Mouse (Mus musculus) small intestine, adult 2 months (tissue): Measurements from ENCODE around the gene Ern1. TPM values are rescaled to one million over a fixed set of nuclear protein-coding genes. Genes with fewer than 3 reads are reported as not detected.

Experiments used
- H3K27ac ChIP-seq: fragments of 200-500 bp; 2 replicates; pipeline ENCODE4 v1.5.1; 2012; ENCODE audit warnings: low read depth, low read length, control low read depth, inconsistent platforms; ENCODE audit not compliant: insufficient read depth
- H3K27me3 ChIP-seq: fragments of 200-500 bp; 2 replicates; pipeline ENCODE4 v1.6.1; 2012; ENCODE audit warnings: mild to moderate bottlenecking, moderate library complexity, low read length, inconsistent platforms; ENCODE audit not compliant: control insufficient read depth, insufficient read depth
- H3K36me3 ChIP-seq: fragments of 200-500 bp; 2 replicates; pipeline ENCODE4 v1.6.1; 2012; ENCODE audit warnings: mild to moderate bottlenecking, low read length, control low read depth, inconsistent platforms; ENCODE audit not compliant: control insufficient read depth, insufficient read depth
- H3K4me1 ChIP-seq: fragments of 200-500 bp; 2 replicates; pipeline ENCODE4 v1.6.1; 2012; ENCODE audit warnings: low read length, inconsistent platforms, mixed read lengths; ENCODE audit not compliant: control insufficient read depth, insufficient read depth, insufficient read length
- H3K4me3 ChIP-seq: fragments of 200-500 bp; 2 replicates; pipeline ENCODE4 v1.5.1; 2012; ENCODE audit warnings: low read depth, mild to moderate bottlenecking, control low read depth, inconsistent platforms, low read length, moderate library complexity
- CTCF ChIP-seq: fragments of 200-500 bp; IDR thresholded peaks from 2 replicates; pipeline ENCODE4 v1.5.1; 2012; ENCODE audit warnings: low read depth, mild to moderate bottlenecking, control low read depth, inconsistent platforms, low read length, moderate library complexity, mixed read lengths; ENCODE audit not compliant: insufficient replicate concordance, insufficient read length; ENCODE audit errors: extremely low read depth
- POLR2A ChIP-seq: fragments of 200-500 bp; IDR thresholded peaks from 2 replicates; pipeline ENCODE4 v1.6.1; 2012; ENCODE audit warnings: low read depth, mild to moderate bottlenecking, control low read depth, inconsistent platforms, low read length, moderate library complexity
- WGBS: fragments of 180-500 bp; shearing (Covaris S2); methylation state at CpG from one replicate; pipeline ENCODE4 v1.1.7; 2018; 5-methylcytosine and 5-hydroxymethylcytosine counted together
- polyA plus RNA-seq: library from polyadenylated mRNA; depleted of rRNA; stranded (reverse); fragments of >200 nt; gene quantifications from 2 replicates; pipeline ENCODE4 v1.2.3, GENCODE M21; 2012

Ern1 gene
- polyA plus RNA-seq, 1 experiment = 31.2 TPM

DNA sequence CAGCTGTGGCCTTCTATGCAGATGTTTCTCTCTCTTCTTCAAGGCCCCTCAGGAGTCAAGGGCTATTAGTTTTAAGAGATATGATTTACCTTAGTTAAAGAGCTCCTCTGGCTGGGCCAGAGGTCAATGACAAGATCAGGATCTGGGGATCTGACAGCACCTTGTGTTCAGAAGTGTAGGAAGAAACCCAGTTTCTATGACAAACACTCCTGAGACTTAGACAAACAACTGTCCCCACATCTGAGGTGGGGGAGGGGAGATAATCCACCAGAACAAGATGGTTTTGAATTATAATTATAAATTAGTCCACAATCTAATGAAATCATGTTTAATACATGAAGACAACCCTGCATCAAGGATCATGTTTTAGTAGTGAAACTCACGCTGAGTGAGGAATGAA lies 8.9 kb downstream of the Ern1 start:
- Histone ChIP-seq H3K4me3 (no peak overlapping the region), H3K27me3 (no peaks in the 10 kb centered on the region), H3K4me1 (peaks cover 16% of the 10 kb centered on the region), H3K27ac (no peak overlapping the region), H3K36me3 (no peaks in the 10 kb centered on the region)
- 80% methylated on average over 1 of the region's 1 CpGs for WGBS
- TF ChIP-seq POLR2A (no peak), CTCF (no peak)

DNA sequence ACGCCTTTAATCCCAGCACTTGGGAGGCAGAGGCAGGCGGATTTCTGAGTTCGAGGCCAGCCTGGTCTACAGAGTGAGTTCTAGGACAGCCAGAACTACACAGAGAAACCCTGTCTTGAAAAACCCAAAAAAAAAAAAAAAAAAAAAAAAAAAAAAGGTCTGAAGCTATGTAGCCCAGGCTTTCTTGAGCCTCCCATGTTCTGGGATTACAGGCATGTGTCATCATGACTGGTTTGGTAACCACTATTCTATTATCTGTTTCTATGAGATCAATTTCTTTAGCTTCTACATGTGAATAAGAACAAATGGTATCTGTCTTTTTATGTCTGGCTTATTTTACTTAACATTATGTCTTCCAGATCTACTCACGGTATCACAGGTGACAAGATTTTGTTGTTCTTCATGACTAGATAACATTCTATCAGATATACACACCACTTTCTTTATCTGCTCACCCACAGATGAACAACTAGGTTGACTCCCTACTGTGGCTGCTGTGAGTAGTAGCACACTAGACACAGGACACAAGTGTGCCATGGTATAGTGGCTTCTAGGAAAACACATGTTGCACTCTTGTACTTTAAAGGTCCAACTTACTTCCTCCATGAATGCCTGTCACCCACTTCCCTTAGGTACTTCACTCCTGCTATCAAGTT lies 10.0 kb downstream of the Ern1 start:
- Histone ChIP-seq H3K4me1 (peaks cover 12% of the 10 kb centered on the region), H3K27me3 (no peaks in the 10 kb centered on the region), H3K27ac (no peak overlapping the region), H3K36me3 (no peaks in the 10 kb centered on the region), H3K4me3 (no peak overlapping the region)
- 89% methylated on average over 4 of the region's 4 CpGs for WGBS
- no peak for TF ChIP-seq CTCF
- TF ChIP-seq POLR2A = no peak

DNA sequence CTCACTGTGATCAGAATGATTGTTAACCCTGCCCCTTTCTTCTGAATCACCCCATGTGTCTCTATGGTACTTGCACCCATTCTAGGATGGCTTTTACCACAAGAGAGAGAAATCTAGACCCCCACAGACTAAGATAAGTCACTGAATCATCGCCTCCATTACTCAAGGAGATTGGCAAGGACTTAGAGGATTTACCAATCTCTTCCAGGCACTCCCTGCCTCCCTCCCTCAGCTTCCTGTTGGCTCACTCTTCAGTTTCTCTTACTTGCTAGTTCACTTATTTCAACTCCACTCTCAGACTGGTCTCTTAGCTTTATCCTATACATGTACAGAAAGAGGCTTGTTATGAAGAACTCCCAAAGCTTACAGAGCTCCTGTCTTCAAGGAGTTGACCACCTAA lies 12.3 kb downstream of the Ern1 start:
- TF ChIP-seq CTCF (no peak), POLR2A (no peak)
- 22% methylated on average over 1 of the region's 1 CpGs for WGBS

DNA sequence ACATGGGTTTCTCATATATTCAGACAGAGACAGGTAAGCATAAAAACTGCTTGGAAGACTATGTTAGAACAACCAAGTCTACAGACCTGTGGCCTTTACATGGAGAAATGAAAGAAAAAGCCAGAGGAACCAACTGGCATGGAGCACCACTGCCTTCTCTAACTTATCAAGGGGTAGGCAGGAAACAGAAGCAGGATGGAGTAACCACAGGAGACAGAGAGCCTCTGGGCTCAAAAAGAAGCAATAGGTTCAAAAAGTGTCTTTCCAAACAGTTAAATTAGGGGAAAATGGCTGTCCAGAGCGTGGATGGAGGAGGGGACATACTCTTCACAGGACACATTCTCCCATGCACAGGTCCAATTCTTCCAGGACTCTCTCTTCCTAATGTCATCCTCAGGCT lies 16.0 kb downstream of the Ern1 start:
- 94% methylated on average over 1 of the region's 1 CpGs for WGBS

More for the DNA sequence above, 12.3 kb downstream of the Ern1 start:
- peaks cover 14% of the 10 kb centered on the region for H3K4me1 ChIP-seq
- no peaks in the 10 kb centered on the region for H3K36me3 ChIP-seq
- H3K27ac ChIP-seq = no peak overlapping the region
- H3K27me3 ChIP-seq = no peaks in the 10 kb centered on the region
- H3K4me3 ChIP-seq = no peak overlapping the region

DNA sequence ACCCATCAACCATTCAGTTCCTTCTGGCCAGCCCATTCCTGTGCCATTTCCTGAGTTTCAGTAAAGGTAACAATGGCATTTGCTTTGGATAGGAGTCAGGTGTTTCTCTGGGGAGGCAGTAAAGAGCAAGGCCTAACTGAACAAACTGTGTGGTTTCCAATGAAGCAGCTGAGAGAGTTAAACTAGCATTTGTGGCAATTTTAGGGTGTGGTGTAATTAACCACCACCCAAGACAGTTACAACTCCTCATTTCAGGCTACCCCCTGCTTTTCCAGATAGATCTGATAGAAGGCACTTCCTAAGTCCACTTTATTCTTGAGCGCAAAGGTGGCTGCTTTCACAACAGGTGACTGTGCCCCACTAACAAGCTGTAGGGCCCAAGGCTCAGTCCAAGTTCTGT lies 19.1 kb downstream of the Ern1 start:
- H3K36me3 ChIP-seq = no peaks in the 10 kb centered on the region
- TF ChIP-seq POLR2A (no peak), CTCF (no peak)
- peak overlapping the region; percentile 64 for H3K27ac ChIP-seq
- H3K27me3 ChIP-seq = no peaks in the 10 kb centered on the region
- peaks cover 13% of the 10 kb centered on the region; the same call in 1 of the 2 replicates for H3K4me1 ChIP-seq
- H3K4me3 ChIP-seq = no peak overlapping the region
- 30% methylated on average over 1 of the region's 1 CpGs for WGBS

More for the DNA sequence above, 16.0 kb downstream of the Ern1 start:
- Histone ChIP-seq H3K4me3 (no peak overlapping the region), H3K27me3 (no peaks in the 10 kb centered on the region), H3K4me1 (peaks cover 16% of the 10 kb centered on the region; the same call in 1 of the 2 replicates), H3K36me3 (no peaks in the 10 kb centered on the region), H3K27ac (no peak overlapping the region)
- TF ChIP-seq POLR2A (no peak), CTCF (no peak)

DNA sequence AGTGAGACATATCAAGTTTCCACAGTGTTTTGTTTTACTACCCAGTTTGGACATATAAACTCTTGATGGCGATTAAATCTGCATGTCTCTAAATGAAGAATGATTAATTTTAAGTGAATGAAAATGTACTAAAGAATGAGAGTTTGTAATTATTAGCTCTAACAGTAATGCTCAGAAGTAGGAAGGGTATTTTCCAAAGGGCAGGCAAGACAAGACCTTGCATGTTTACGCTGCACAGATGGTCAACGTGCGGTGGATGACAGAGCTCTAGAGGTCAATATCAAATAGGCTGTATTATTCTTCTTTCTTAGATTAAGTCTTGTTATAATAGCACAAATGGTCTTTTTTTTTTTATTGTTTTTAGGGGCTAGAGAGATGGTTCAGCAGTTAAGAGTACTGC lies 21.7 kb downstream of the Ern1 start:
- 88% methylated on average over 4 of the region's 4 CpGs for WGBS
- no peak for TF ChIP-seq CTCF
- no peak for TF ChIP-seq POLR2A
- Histone ChIP-seq H3K4me1 (peaks cover 24% of the 10 kb centered on the region; the same call in 1 of the 2 replicates), H3K27me3 (no peaks in the 10 kb centered on the region), H3K36me3 (0 out of 2 replicates have a peak, but pooled peaks cover 1% of the 10 kb centered on the region), H3K4me3 (no peak overlapping the region), H3K27ac (no peak overlapping the region)

DNA sequence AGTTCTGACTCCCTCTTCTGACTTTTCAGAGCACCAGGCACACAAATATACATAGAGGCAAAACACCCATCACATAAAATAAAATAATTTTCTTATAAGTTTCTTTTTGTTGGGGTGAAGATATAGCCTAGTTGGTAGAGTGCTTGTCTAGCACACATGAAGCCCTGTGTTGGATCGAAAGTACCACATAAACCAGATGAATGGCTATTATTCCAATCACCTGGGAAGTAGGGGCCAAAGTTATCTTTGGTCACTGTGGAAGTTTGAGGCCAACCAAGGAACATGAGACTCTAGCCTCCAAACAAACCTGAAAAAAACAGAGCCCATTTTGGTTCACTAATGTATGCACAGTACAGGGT lies 22.1 kb downstream of the Ern1 start:
- H3K27me3 ChIP-seq = no peaks in the 10 kb centered on the region
- 0 out of 2 replicates have a peak, but pooled peaks cover 1% of the 10 kb centered on the region for H3K36me3 ChIP-seq
- H3K4me3 ChIP-seq = no peak overlapping the region
- TF ChIP-seq POLR2A (no peak), CTCF (no peak)
- WGBS = 97% methylated on average over 1 of the region's 1 CpGs
- H3K27ac ChIP-seq = no peak overlapping the region
- peaks cover 24% of the 10 kb centered on the region; the same call in 1 of the 2 replicates for H3K4me1 ChIP-seq
